Mouse (Mus musculus) ES-E14 (cell line): ENCODE results near the gene Mprip.
A peak's percentile ranks its signal among the peaks of the same experiment; 100 is the strongest.

Experiments
- CHD2 ChIP-seq: IDR thresholded peaks from 2 replicates; pipeline ENCODE4 v1.6.1; 2014; ENCODE audit warnings: mild to moderate bottlenecking, low read depth, low read length, inconsistent platforms
- ZC3H11A ChIP-seq: IDR thresholded peaks from 2 replicates; pipeline ENCODE4 v1.6.1; 2012; ENCODE audit warnings: low read depth, mild to moderate bottlenecking, inconsistent platforms, low read length, borderline replicate concordance

- no peak for TF ChIP-seq CHD2
- peak; percentile 85 for TF ChIP-seq ZC3H11A
These were observed 37.0 kb upstream of the Mprip start for GRCm38 (mm10) chr11:59624017-59624630.
